Mouse (Mus musculus): ENCODE results near the gene Nfkbil1. TPM values are rescaled to one million over a fixed set of nuclear protein-coding genes. Genes with fewer than 3 reads are reported as not detected.
A peak's percentile ranks its signal among the peaks of the same experiment; 100 is the strongest.

Nfkbil1 gene
- 9.5 and 10.8 TPM in 2 replicates for polyA plus RNA-seq (2015; fragmentation: Nextera tagmentation; extraction: Ambion mirVana)

GRCm38 (mm10) chr17:35235614-35236389, at the start of gene Nfkbil1:
Nfkbil1 (minus strand) TSS chr17:35235792.
- H3K9me3 ChIP-seq, result no peaks in the 10 kb centered on the region
- H3K9ac ChIP-seq, result peak within 1 kb of the TSS; percentile 77
- H3K27me3 ChIP-seq, result no peaks in the 10 kb centered on the region
- H3K4me3 ChIP-seq, result peak within 1 kb of the TSS; percentile 53
- peak within 1 kb of the TSS; percentile 95 for H3K27ac ChIP-seq (replicated peaks)
- WGBS, result under 1% methylated on average over 35 of the region's 35 CpGs
- peaks cover 9% of the 10 kb centered on the region for H3K36me3 ChIP-seq
- peak; percentile 87 for ATAC-seq (ENCODE audit: low read depth)
- peaks cover 53% of the 10 kb centered on the region for H3K4me1 ChIP-seq (replicated peaks)
- H3K4me2 ChIP-seq, result peak within 1 kb of the TSS; percentile 97

- WGBS, result 65% methylated on average over 3 of the region's 3 CpGs
- H3K36me3 ChIP-seq, result no peaks in the 10 kb centered on the region
- no peak overlapping the region for H3K4me2 ChIP-seq
- peaks cover 15% of the 10 kb centered on the region for H3K27me3 ChIP-seq
- no peak overlapping the region for H3K9ac ChIP-seq
- no peak for ATAC-seq (ENCODE audit: low read depth)
- no peak overlapping the region for H3K27ac ChIP-seq (replicated peaks)
- H3K4me3 ChIP-seq, result no peak overlapping the region
- H3K9me3 ChIP-seq, result no peaks in the 10 kb centered on the region
- H3K4me1 ChIP-seq (replicated peaks), result no peaks in the 10 kb centered on the region
Measured at GRCm38 (mm10) chr17:35280276-35280675, 44.7 kb upstream of the Nfkbil1 start.

GRCm38 (mm10) chr17:35278957-35279688, 43.5 kb upstream of the Nfkbil1 start:
- 87% methylated on average over 13 of the region's 13 CpGs for WGBS

GRCm38 (mm10) chr17:35278049-35278448, 42.5 kb upstream of the Nfkbil1 start:
- WGBS, result 89% methylated on average over 8 of the region's 8 CpGs
- H3K36me3 ChIP-seq, result no peaks in the 10 kb centered on the region
- peaks cover 18% of the 10 kb centered on the region for H3K27me3 ChIP-seq
- no peak overlapping the region for H3K9ac ChIP-seq
- no peaks in the 10 kb centered on the region for H3K4me1 ChIP-seq (replicated peaks)
- H3K4me2 ChIP-seq, result no peak overlapping the region
- H3K9me3 ChIP-seq, result 0 out of 2 replicates have a peak, but pooled peaks cover 3% of the 10 kb centered on the region
- no peak for ATAC-seq (ENCODE audit: low read depth)
- no peak overlapping the region for H3K4me3 ChIP-seq
- H3K27ac ChIP-seq (replicated peaks), result no peak overlapping the region

More at GRCm38 (mm10) chr17:35278957-35279688, 43.5 kb upstream of the Nfkbil1 start:
- no peaks in the 10 kb centered on the region for H3K9me3 ChIP-seq
- H3K9ac ChIP-seq, result no peak overlapping the region
- ATAC-seq (ENCODE audit: low read depth), result no peak
- H3K27me3 ChIP-seq, result peaks cover 18% of the 10 kb centered on the region
- no peak overlapping the region for H3K4me2 ChIP-seq
- H3K4me1 ChIP-seq (replicated peaks), result no peaks in the 10 kb centered on the region
- no peaks in the 10 kb centered on the region for H3K36me3 ChIP-seq
- H3K4me3 ChIP-seq, result no peak overlapping the region
- no peak overlapping the region for H3K27ac ChIP-seq (replicated peaks)

GRCm38 (mm10) chr17:35276304-35276864, 40.8 kb upstream of the Nfkbil1 start:
- no peak overlapping the region for H3K4me3 ChIP-seq
- H3K27me3 ChIP-seq, result peaks cover 18% of the 10 kb centered on the region
- H3K4me2 ChIP-seq, result peak overlapping the region; percentile 40
- 0 out of 2 replicates have a peak, but pooled peaks cover 3% of the 10 kb centered on the region for H3K9me3 ChIP-seq
- H3K4me1 ChIP-seq (replicated peaks), result no peaks in the 10 kb centered on the region
- H3K36me3 ChIP-seq, result no peaks in the 10 kb centered on the region
- WGBS, result 27% methylated on average over 13 of the region's 13 CpGs
- H3K9ac ChIP-seq, result peak overlapping the region; percentile 52; the same call in 1 of the 2 replicates
- no peak overlapping the region for H3K27ac ChIP-seq (replicated peaks)
- ATAC-seq (ENCODE audit: low read depth), result no peak

- peak; percentile 74 for ATAC-seq (ENCODE audit: low read depth)
- WGBS, result 8% methylated on average over 11 of the region's 11 CpGs
Measured at GRCm38 (mm10) chr17:35274770-35275169, 39.2 kb upstream of the Nfkbil1 start.

GRCm38 (mm10) chr17:35272249-35272648, 36.7 kb upstream of the Nfkbil1 start:
- Histone ChIP-seq H3K27ac (replicated peaks) (no peak overlapping the region), H3K9ac (no peak overlapping the region), H3K4me3 (no peak overlapping the region), H3K9me3 (0 out of 2 replicates have a peak, but pooled peaks cover 3% of the 10 kb centered on the region), H3K4me1 (replicated peaks) (no peaks in the 10 kb centered on the region), H3K36me3 (no peaks in the 10 kb centered on the region), H3K27me3 (peaks cover 18% of the 10 kb centered on the region), H3K4me2 (no peak overlapping the region)
- 69% methylated on average over 3 of the region's 3 CpGs for WGBS
- no peak for ATAC-seq (ENCODE audit: low read depth)

More at GRCm38 (mm10) chr17:35274770-35275169, 39.2 kb upstream of the Nfkbil1 start:
- no peak overlapping the region for H3K4me3 ChIP-seq
- H3K36me3 ChIP-seq, result no peaks in the 10 kb centered on the region
- H3K9ac ChIP-seq, result no peak overlapping the region
- no peak overlapping the region for H3K27ac ChIP-seq (replicated peaks)
- no peaks in the 10 kb centered on the region for H3K4me1 ChIP-seq (replicated peaks)
- H3K27me3 ChIP-seq, result peaks cover 18% of the 10 kb centered on the region
- H3K9me3 ChIP-seq, result 0 out of 2 replicates have a peak, but pooled peaks cover 3% of the 10 kb centered on the region
- H3K4me2 ChIP-seq, result no peak overlapping the region

- H3K27ac ChIP-seq (replicated peaks), result no peak overlapping the region
- H3K4me3 ChIP-seq, result no peak overlapping the region
- H3K27me3 ChIP-seq, result no peaks in the 10 kb centered on the region
- H3K9ac ChIP-seq, result no peak overlapping the region
- 35% methylated on average over 3 of the region's 3 CpGs for WGBS
- 0 out of 2 replicates have a peak, but pooled peaks cover 3% of the 10 kb centered on the region for H3K9me3 ChIP-seq
- H3K36me3 ChIP-seq, result no peaks in the 10 kb centered on the region
- ATAC-seq (ENCODE audit: low read depth), result no peak
- no peak overlapping the region for H3K4me2 ChIP-seq
- no peaks in the 10 kb centered on the region for H3K4me1 ChIP-seq (replicated peaks)
Measured at GRCm38 (mm10) chr17:35269653-35270347, 34.2 kb upstream of the Nfkbil1 start.

- WGBS, result 64% methylated on average over 1 of the region's 1 CpGs
- Histone ChIP-seq H3K4me1 (replicated peaks) (peaks cover 5% of the 10 kb centered on the region; the same call in 1 of the 2 replicates), H3K9me3 (no peaks in the 10 kb centered on the region), H3K27ac (replicated peaks) (no peak overlapping the region), H3K4me2 (no peak overlapping the region), H3K36me3 (no peaks in the 10 kb centered on the region), H3K27me3 (peaks cover 9% of the 10 kb centered on the region), H3K4me3 (no peak overlapping the region), H3K9ac (no peak overlapping the region)
- ATAC-seq (ENCODE audit: low read depth), result no peak
Measured at GRCm38 (mm10) chr17:35267399-35268086, 32.0 kb upstream of the Nfkbil1 start.

- Histone ChIP-seq H3K4me1 (replicated peaks) (peaks cover 8% of the 10 kb centered on the region; the same call in 1 of the 2 replicates), H3K4me2 (peak overlapping the region; percentile 81), H3K27ac (replicated peaks) (no peak overlapping the region), H3K4me3 (peak overlapping the region; percentile 66), H3K9me3 (no peaks in the 10 kb centered on the region), H3K36me3 (no peaks in the 10 kb centered on the region), H3K9ac (peak overlapping the region; percentile 79), H3K27me3 (peaks cover 21% of the 10 kb centered on the region)
- peak; percentile 62 for ATAC-seq (ENCODE audit: low read depth)
- under 1% methylated on average over 31 of the region's 31 CpGs for WGBS
Measured at GRCm38 (mm10) chr17:35263523-35263883, 27.9 kb upstream of the Nfkbil1 start.

All from neural tube, embryonic 13.5 days (tissue).